Mouse (Mus musculus) liver, embryonic 11.5 days (tissue): ENCODE data around the gene Sik3. TPM values are rescaled to one million over a fixed set of nuclear protein-coding genes. Genes with fewer than 3 reads are reported as not detected.

Source experiments
- ATAC-seq: fragments of 200-750 bp; cut with Nextera tagmentation; replicated peaks from 2 replicates; pipeline ENCODE4 v1.8.0; 2017; ENCODE audit warnings: moderate number of reproducible peaks, mild to moderate bottlenecking, moderate TSS enrichment, moderate library complexity; ENCODE audit not compliant: low FRiP score
- DNase-seq: peaks from one replicate; pipeline ENCODE4 v3.0.0-alpha.2; 2017; ENCODE audit warnings: low spot score
- H3K27ac ChIP-seq: fragments of 300-500 bp; sonication (generic); 2 replicates; pipeline ENCODE4 v1.5.1; 2014; ENCODE audit warnings: mild to moderate bottlenecking, low read depth, low read length, control low read depth
- H3K27me3 ChIP-seq: fragments of 300-500 bp; sonication (generic); replicated peaks from 2 replicates; pipeline ENCODE4 v1.6.1; 2014; ENCODE audit warnings: low read length, mixed read lengths; ENCODE audit not compliant: control insufficient read depth, insufficient read depth
- H3K36me3 ChIP-seq: fragments of 300-500 bp; sonication (generic); 2 replicates; pipeline ENCODE4 v1.6.1; 2014; ENCODE audit warnings: mild to moderate bottlenecking, low read length, moderate library complexity, mixed read lengths; ENCODE audit not compliant: control insufficient read depth, insufficient read depth
- H3K4me1 ChIP-seq: fragments of 300-500 bp; sonication (generic); replicated peaks from 2 replicates; pipeline ENCODE4 v1.6.1; 2014; ENCODE audit warnings: low read length, mixed read lengths; ENCODE audit not compliant: control insufficient read depth, insufficient read depth
- H3K4me2 ChIP-seq: fragments of 300-500 bp; sonication (generic); 2 replicates; pipeline ENCODE4 v1.6.1; 2014; ENCODE audit warnings: mild to moderate bottlenecking, control low read depth, moderate library complexity
- H3K4me3 ChIP-seq: fragments of 300-500 bp; sonication (generic); 2 replicates; pipeline ENCODE4 v1.5.1; 2014; ENCODE audit warnings: low read depth, low read length, control low read depth
- H3K9ac ChIP-seq: fragments of 300-500 bp; sonication (generic); 2 replicates; pipeline ENCODE4 v1.6.1; 2014; ENCODE audit warnings: low read depth, low read length, control low read depth
- H3K9me3 ChIP-seq: fragments of 300-500 bp; sonication (generic); 2 replicates; pipeline ENCODE4 v1.6.1; 2016; ENCODE audit warnings: low read length, inconsistent platforms, mixed read lengths; ENCODE audit not compliant: control insufficient read depth
- WGBS: fragments of 180-500 bp; shearing (Covaris S2); extraction: QIAGEN DNeasy Blood & Tissue Kit; methylation state at CpG from one replicate; pipeline ENCODE4 v1.1.7; 2014; 5-methylcytosine and 5-hydroxymethylcytosine counted together
- polyA plus RNA-seq: library from polyadenylated mRNA; unstranded; fragments of >200 nt; fragmentation: Nextera tagmentation; extraction: Ambion mirVana; gene quantifications from 2 replicates; pipeline ENCODE4 v1.2.1, GENCODE M21; 2014

Sik3 gene
- polyA plus RNA-seq, 1 experiment from 2014 or later: 9.5 TPM

DNA sequence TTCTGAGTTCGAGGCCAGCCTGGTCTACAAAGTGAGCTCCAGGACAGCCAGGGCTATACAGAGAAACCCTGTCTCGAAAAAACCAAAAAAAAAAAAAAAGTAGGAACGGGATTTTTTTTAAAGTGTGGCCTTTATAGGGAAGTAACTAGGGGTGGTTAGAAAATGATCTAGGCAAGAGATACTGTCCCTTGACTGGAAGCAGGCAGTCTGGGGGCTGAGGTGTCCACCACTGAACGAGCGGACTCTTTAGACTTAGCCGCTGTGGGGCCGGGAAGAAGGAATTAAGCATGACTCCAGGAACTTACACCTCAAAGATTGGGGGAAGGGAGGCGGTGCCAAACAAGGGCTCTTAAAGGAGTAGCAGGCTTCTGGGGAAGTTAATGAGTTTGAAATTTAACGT lies 205.6 kb downstream of the Sik3 start:
- ATAC-seq (no peak), DNase-seq (no peak)
- Histone ChIP-seq H3K27ac (no peak overlapping the region), H3K27me3 (no peaks in the 10 kb centered on the region), H3K4me2 (no peak overlapping the region), H3K9ac (no peak overlapping the region), H3K4me1 (peaks cover 46% of the 10 kb centered on the region), H3K4me3 (no peak overlapping the region), H3K9me3 (no peaks in the 10 kb centered on the region), H3K36me3 (peaks cover 11% of the 10 kb centered on the region; the same call in 1 of the 2 replicates)
- 59% methylated on average over 9 of the region's 9 CpGs for WGBS

DNA sequence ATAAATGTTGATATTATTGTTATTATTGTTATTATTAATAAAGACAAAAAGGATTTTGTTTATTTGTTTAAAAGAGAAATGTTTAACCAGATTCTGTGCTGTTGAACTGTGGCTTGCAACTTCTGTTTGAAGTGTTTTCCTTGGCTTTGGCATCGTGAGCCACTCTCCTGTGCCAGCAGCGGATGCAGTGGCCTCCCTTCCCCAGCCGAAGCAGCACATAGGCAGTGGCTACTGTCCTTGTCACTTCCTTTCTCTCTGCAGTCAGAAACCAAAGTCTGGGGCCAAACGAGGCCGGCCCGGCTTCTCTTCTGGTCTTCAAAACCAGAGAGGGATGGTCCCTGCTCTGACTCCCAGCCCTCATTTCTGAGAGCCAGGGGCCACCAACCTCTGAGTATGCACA lies 210.5 kb downstream of the Sik3 start:
- H3K4me2 ChIP-seq: no peak overlapping the region
- H3K9me3 ChIP-seq: no peaks in the 10 kb centered on the region
- H3K9ac ChIP-seq: no peak overlapping the region
- H3K27me3 ChIP-seq: no peaks in the 10 kb centered on the region
- DNase-seq: no peak
- H3K4me3 ChIP-seq: no peak overlapping the region
- no peak for ATAC-seq
- peaks cover 11% of the 10 kb centered on the region for H3K4me1 ChIP-seq
- no peak overlapping the region for H3K27ac ChIP-seq
- WGBS: 80% methylated on average over 6 of the region's 6 CpGs
- peaks cover 13% of the 10 kb centered on the region; the same call in 1 of the 2 replicates for H3K36me3 ChIP-seq

DNA sequence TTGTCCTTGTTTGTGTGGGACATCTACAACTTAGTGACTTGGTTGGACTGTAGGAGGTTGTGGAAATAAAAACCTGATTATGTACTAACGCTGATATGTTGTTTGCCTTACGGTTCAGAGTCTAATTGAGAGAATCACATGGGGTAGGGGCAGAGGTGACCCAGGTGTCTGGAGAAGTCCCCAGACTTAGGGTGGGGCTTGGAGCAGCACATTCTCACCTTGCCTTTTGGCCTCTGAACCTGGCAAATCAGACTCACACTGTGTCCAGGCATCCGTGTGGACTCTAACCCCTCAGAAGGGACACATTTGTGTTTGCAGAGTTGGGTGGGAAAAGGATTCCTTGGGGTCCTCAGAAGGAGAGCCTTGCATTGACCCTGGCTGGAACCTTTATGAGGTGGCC lies 211.5 kb downstream of the Sik3 start:
- DNase-seq (no peak), ATAC-seq (no peak)
- no peak overlapping the region for H3K4me2 ChIP-seq
- H3K4me3 ChIP-seq: no peak overlapping the region
- H3K9ac ChIP-seq: no peak overlapping the region
- H3K4me1 ChIP-seq: peaks cover 11% of the 10 kb centered on the region
- H3K9me3 ChIP-seq: no peaks in the 10 kb centered on the region
- no peak overlapping the region; the same call in 1 of the 2 replicates for H3K27ac ChIP-seq
- peaks cover 13% of the 10 kb centered on the region; the same call in 1 of the 2 replicates for H3K36me3 ChIP-seq
- no peaks in the 10 kb centered on the region for H3K27me3 ChIP-seq
- WGBS: 79% methylated on average over 3 of the region's 3 CpGs

DNA sequence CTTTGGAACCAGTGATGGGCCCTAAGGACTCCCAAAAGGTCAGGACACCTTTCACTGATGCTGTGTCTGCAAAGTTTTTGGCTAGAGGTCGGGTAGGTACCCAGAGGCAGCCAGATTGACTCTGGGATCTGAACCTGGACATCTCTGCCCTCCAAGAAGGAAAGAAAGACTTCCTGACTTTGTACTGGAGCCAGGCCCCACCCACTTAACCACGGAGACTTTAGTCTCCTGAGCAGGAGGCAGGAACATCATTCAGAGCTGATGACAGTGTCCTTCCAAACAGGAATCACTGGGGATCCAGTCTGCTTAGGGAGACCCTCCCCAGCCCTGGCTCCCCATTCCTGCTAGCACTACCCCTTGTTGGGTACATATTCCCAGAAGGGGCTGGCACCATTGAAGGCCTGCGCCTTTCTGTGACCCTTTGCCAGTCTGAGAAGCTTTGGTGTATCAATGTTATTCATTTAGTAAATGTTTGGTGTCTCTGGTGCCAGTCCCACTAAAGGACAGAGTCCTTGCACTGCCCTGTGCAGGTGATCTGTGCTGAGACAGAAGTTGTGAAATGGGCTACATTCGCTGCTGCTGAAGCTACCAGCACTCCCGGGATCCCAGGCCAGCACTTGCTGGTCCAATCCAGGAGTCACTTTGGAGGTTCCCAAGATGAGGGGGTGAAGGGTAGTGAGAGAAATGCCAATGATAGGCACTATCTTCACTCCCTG lies 212.5 kb downstream of the Sik3 start:
- DNase-seq (no peak), ATAC-seq (no peak)
- H3K9ac ChIP-seq: no peak overlapping the region
- H3K27ac ChIP-seq: no peak overlapping the region
- H3K36me3 ChIP-seq: peaks cover 12% of the 10 kb centered on the region; the same call in 1 of the 2 replicates
- H3K9me3 ChIP-seq: no peaks in the 10 kb centered on the region
- WGBS: 61% methylated on average over 5 of the region's 5 CpGs
- H3K4me2 ChIP-seq: no peak overlapping the region
- no peak overlapping the region for H3K4me3 ChIP-seq
- H3K27me3 ChIP-seq: no peaks in the 10 kb centered on the region; the same call in 1 of the 2 replicates
- H3K4me1 ChIP-seq: peaks cover 11% of the 10 kb centered on the region

- Histone ChIP-seq H3K9me3 (no peaks in the 10 kb centered on the region), H3K36me3 (peaks cover 2% of the 10 kb centered on the region; the same call in 1 of the 2 replicates), H3K4me2 (no peak overlapping the region), H3K4me3 (no peak overlapping the region), H3K27me3 (no peaks in the 10 kb centered on the region; the same call in 1 of the 2 replicates), H3K4me1 (peaks cover 11% of the 10 kb centered on the region), H3K27ac (no peak overlapping the region), H3K9ac (no peak overlapping the region)
- DNase-seq (no peak), ATAC-seq (no peak)
- 68% methylated on average over 3 of the region's 3 CpGs for WGBS
Observed at GRCm38 (mm10) chr9:46227064-46227614, 214.5 kb downstream of the Sik3 start.

DNA sequence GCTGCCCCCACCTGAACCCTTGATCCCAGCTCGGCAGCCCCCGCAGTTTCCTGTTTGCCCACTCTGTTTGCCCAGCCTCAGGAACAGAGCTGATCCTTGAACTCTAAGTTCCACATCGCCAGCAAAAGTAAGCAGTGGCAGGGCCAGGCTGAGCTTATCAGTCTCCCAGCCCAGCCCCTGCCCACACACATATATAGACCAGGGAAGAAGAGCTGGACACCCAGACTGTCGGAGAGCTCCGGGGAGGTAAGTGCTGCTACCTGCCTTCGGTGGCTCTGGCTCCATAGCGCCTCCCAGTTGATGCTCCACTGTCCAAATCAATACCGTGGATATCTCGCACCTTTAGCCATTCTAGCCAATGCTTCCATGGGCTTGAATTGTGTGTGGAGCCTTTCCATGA lies 215.9 kb downstream of the Sik3 start, which contains the start of gene Apoa1:
Apoa1 (plus strand) TSS at position 90 of the 400 bp plus-strand sequence.
- Histone ChIP-seq H3K9ac (0 out of 2 replicates have a peak within 1 kb of the TSS, but pooled peaks have one; percentile 1), H3K4me3 (peak within 1 kb of the TSS; percentile 60), H3K4me1 (peaks cover 11% of the 10 kb centered on the region), H3K27ac (peak within 1 kb of the TSS; percentile 37), H3K27me3 (no peaks in the 10 kb centered on the region; the same call in none of the 2 replicates), H3K9me3 (no peaks in the 10 kb centered on the region), H3K4me2 (peak within 1 kb of the TSS; percentile 86), H3K36me3 (no peaks in the 10 kb centered on the region)
- WGBS: 58% methylated on average over 9 of the region's 9 CpGs
- ATAC-seq: peak; percentile 29
- no peak for DNase-seq

- Histone ChIP-seq H3K4me1 (peaks cover 9% of the 10 kb centered on the region), H3K9me3 (no peaks in the 10 kb centered on the region), H3K27me3 (no peaks in the 10 kb centered on the region; the same call in none of the 2 replicates), H3K36me3 (no peaks in the 10 kb centered on the region), H3K27ac (peak overlapping the region; percentile 49; the same call in 1 of the 2 replicates), H3K4me2 (peak overlapping the region; percentile 86), H3K4me3 (peak overlapping the region; percentile 60), H3K9ac (peak overlapping the region; percentile 71)
- peak; percentile 77 for ATAC-seq
- 16% methylated on average over 37 of the region's 37 CpGs for WGBS
- peak; percentile 79 for DNase-seq
Observed at GRCm38 (mm10) chr9:46229573-46230449, 217.2 kb downstream of the Sik3 start.

DNA sequence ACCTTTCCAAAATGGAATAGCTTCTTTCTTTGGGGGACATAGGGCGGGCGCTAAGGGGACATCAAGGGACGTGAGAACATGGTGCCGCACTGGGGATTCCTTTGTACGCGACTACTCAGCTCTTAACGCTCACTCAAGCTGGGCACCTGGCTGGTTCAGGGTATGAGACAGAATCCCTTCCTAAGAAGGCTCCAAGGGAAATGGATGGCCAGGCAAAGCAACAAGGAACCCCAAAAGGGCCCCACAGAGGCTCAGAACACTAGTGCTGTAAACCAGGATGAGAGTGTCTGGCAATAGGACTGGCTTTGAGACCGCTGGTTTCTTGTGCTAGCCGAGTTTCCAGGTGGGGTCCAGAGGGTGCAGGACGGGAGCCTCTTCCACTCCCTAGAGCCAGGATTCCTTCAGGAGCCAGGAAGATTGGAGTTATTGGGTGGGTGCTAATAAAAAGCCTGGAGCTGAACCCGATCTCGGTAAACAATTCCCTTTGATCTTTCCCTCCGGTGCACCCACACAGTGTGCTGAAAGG lies 217.9 kb downstream of the Sik3 start:
- no peak; the same call in 1 of the 2 replicates for ATAC-seq

More for the DNA sequence above, 217.9 kb downstream of the Sik3 start:
- WGBS: 31% methylated on average over 13 of the region's 13 CpGs
- no peak for DNase-seq
- Histone ChIP-seq H3K9ac (peak overlapping the region; percentile 71), H3K4me3 (peak overlapping the region; percentile 60), H3K9me3 (no peaks in the 10 kb centered on the region), H3K36me3 (no peaks in the 10 kb centered on the region), H3K4me1 (peaks cover 10% of the 10 kb centered on the region; the same call in 1 of the 2 replicates), H3K27ac (peak overlapping the region; percentile 49; the same call in 1 of the 2 replicates), H3K4me2 (peak overlapping the region; percentile 86), H3K27me3 (no peaks in the 10 kb centered on the region; the same call in none of the 2 replicates)
